9 mouse cellular contexts compared by ENCODE assay signal in genomic region chr2:92486403-92486802, GRCm38 (mm10). TPM values are rescaled to one million over a fixed set of nuclear protein-coding genes. Genes with fewer than 3 reads are reported as not detected.
A peak's percentile ranks its signal among the peaks of the same experiment; 100 is the strongest.
DNase-seq lines count a peak whose midpoint lies in the region; ATAC-seq lines count a peak whose summit lies in the region.
"Had no signal": no experiment of that assay in that cellular context is flagged by ENCODE, and none has a peak within 500 bp of the region (broad histone marks: within the 10 kb centered on the region; RNA-seq: fewer than 3 reads in every experiment).

No protein-coding gene starts in this region.

- H3K9me3 ChIP-seq in hindbrain, embryonic 13.5 days: no peaks in the 10 kb centered on the region

- no peak overlapping the region for H3K4me3 ChIP-seq in hindbrain, embryonic 13.5 days
- H3K4me3 ChIP-seq: myocyte had no signal

- ATAC-seq in hindbrain, embryonic 13.5 days (ENCODE audit: low FRiP score): no peak

- peak overlapping the region; percentile 13; the same call in 1 of the 2 replicates for H3K4me2 ChIP-seq in hindbrain, embryonic 13.5 days

- H3K27me3 ChIP-seq in hindbrain, embryonic 13.5 days: peaks cover 43% of the 10 kb centered on the region

- WGBS in hindbrain, embryonic 13.5 days: 2% methylated on average over 11 of the region's 11 CpGs

- peaks cover 21% of the 10 kb centered on the region for H3K4me1 ChIP-seq in hindbrain, embryonic 13.5 days (replicated peaks)

- no peak overlapping the region for H3K27ac ChIP-seq in hindbrain, embryonic 13.5 days

- no peak overlapping the region for H3K9ac ChIP-seq in hindbrain, embryonic 13.5 days

- no peaks in the 10 kb centered on the region for H3K36me3 ChIP-seq in hindbrain, embryonic 13.5 days

- peak; percentile 54 for DNase-seq in Muller cell, postnatal 12 days (ENCODE audit: inconsistent ontology term)
- peak; percentile 68 for DNase-seq in cerebellum, adult 9-11 months
- DNase-seq in frontal cortex, postnatal 10 days (ENCODE audit: low spot score in 2 of 2): peak; percentile 46 to 77
- peak; percentile 84 to 89 for DNase-seq in layer of hippocampus, postnatal 14 days (ENCODE audit: low spot score in 2 of 2)
- DNase-seq in lung, postnatal 10 days: peak; percentile 88
- DNase-seq in retina, embryonic 14.5 days (ENCODE audit: low spot score): peak; percentile 94
- peak; percentile 82 to 87 for DNase-seq in thymus, postnatal 36 days

RNA-seq across cellular contexts. Expression of gene Slc35c1, which starts 26.1 kb away (rescaled TPM):
- 10.5 and 12.0 TPM in 2 replicates for polyA plus RNA-seq in hindbrain, embryonic 13.5 days (2015; fragmentation: Nextera tagmentation; extraction: Ambion mirVana)
- total RNA-seq in layer of hippocampus, postnatal 14 days (2021): 10 to 100 TPM; 16.7 to 18.8 TPM

RNA-seq across cellular contexts. Expression of gene Cry2, which starts 52.6 kb away (rescaled TPM):
- polyA plus RNA-seq in hindbrain, embryonic 13.5 days (2015; fragmentation: Nextera tagmentation; extraction: Ambion mirVana): 36.8 and 38.5 TPM in 2 replicates
- 100 to 1,000 TPM in 1 of 2 experiments, 10 to 100 TPM in 1; 89.0 to 110 TPM for total RNA-seq in layer of hippocampus, postnatal 14 days (2021)
